Mouse (Mus musculus): ENCODE measurements around the gene Slc50a1.

GRCm38 (mm10) chr3:89318316-89318715, 47.9 kb upstream of the Slc50a1 start:
- TF ChIP-seq UBTF (IDR thresholded peaks at IDR 0.05; ENCODE audit: borderline replicate concordance, insufficient read depth, low read depth, low read length): no peak
- TF ChIP-seq POLR2A (IDR thresholded peaks at IDR 0.05; ENCODE audit: control insufficient read depth in 1 of 2, insufficient read depth in 1 of 2, low read depth in 1 of 2, low read length in 2 of 2, poor library complexity in 1 of 2): no peak
- TF ChIP-seq CTCF (IDR thresholded peaks at IDR 0.05 in 2 of 3, conservative IDR thresholded peaks at IDR 0.05 in 1 of 3; ENCODE audit: control insufficient read depth in 1 of 3, insufficient read depth in 1 of 3, low read depth in 2 of 3, low read length in 3 of 3, poor library complexity in 1 of 3, severe bottlenecking in 1 of 3): no peak
- no peak for TF ChIP-seq HCFC1 (IDR thresholded peaks at IDR 0.05; ENCODE audit: low read depth, low read length)
- TF ChIP-seq MAX (IDR thresholded peaks at IDR 0.05; ENCODE audit: low read length): no peak
- TF ChIP-seq KAT2A (conservative IDR thresholded peaks at IDR 0.05; ENCODE audit: low read depth, low read length): no peak
- TF ChIP-seq GATA1 (IDR thresholded peaks at IDR 0.05; ENCODE audit: low read depth, low read length): no peak
- no peak for TF ChIP-seq ZC3H11A (IDR thresholded peaks at IDR 0.05; ENCODE audit: low read depth, low read length)
- TF ChIP-seq EP300 (IDR thresholded peaks at IDR 0.05; ENCODE audit: low read depth in 1 of 2, low read length in 2 of 2): no peak
- TF ChIP-seq CHD1 (IDR thresholded peaks at IDR 0.05; ENCODE audit: low read depth, low read length): no peak
- no peak for TF ChIP-seq USF1 (IDR thresholded peaks at IDR 0.05; ENCODE audit: low read depth, low read length)
- TF ChIP-seq ZKSCAN1 (IDR thresholded peaks at IDR 0.05; ENCODE audit: low read depth, low read length): no peak
- TF ChIP-seq MYB (IDR thresholded peaks at IDR 0.05; ENCODE audit: low read depth, low read length): no peak

Measured in MEL (cell line).